Mouse (Mus musculus) heart, embryonic 12.5 days (tissue): ENCODE results near the gene Ugt1a9. TPM values are rescaled to one million over a fixed set of nuclear protein-coding genes. Genes with fewer than 3 reads are reported as not detected.
"Not testable (repeated sequence)": the region's sequence is repeated elsewhere in the genome, so short reads cannot be mapped to it uniquely, and the experiment has no call there.

Source experiments
- ATAC-seq: fragments of 200-750 bp; cut with Nextera tagmentation; 2 replicates; pipeline ENCODE4 v1.8.0; 2017; ENCODE audit warnings: moderate TSS enrichment, moderate library complexity; ENCODE audit not compliant: insufficient number of reproducible peaks, low FRiP score
- H3K27ac ChIP-seq: fragments of 300-500 bp; sonication (generic); 2 replicates; pipeline ENCODE4 v1.5.1; 2016; ENCODE audit warnings: mild to moderate bottlenecking, moderate library complexity; ENCODE audit not compliant: poor library complexity, severe bottlenecking
- H3K27me3 ChIP-seq: fragments of 300-500 bp; sonication (generic); replicated peaks from 2 replicates; pipeline ENCODE4 v1.6.1; 2016; ENCODE audit warnings: mild to moderate bottlenecking, moderate library complexity
- H3K36me3 ChIP-seq: fragments of 300-500 bp; sonication (generic); 2 replicates; pipeline ENCODE4 v1.6.1; 2016; ENCODE audit warnings: mild to moderate bottlenecking, moderate library complexity
- H3K4me1 ChIP-seq: fragments of 300-500 bp; sonication (generic); replicated peaks from 2 replicates; pipeline ENCODE4 v1.6.1; 2016; ENCODE audit warnings: mild to moderate bottlenecking
- H3K4me2 ChIP-seq: fragments of 300-500 bp; sonication (generic); 2 replicates; pipeline ENCODE4 v1.6.1; 2016; ENCODE audit warnings: mild to moderate bottlenecking, moderate library complexity
- H3K4me3 ChIP-seq: fragments of 300-500 bp; sonication (generic); 2 replicates; pipeline ENCODE4 v1.5.1; 2016; ENCODE audit warnings: mild to moderate bottlenecking
- H3K9ac ChIP-seq: fragments of 300-500 bp; sonication (generic); 2 replicates; pipeline ENCODE4 v1.6.1; 2016; ENCODE audit warnings: mild to moderate bottlenecking, moderate library complexity
- H3K9me3 ChIP-seq: fragments of 300-500 bp; sonication (generic); replicated peaks from 2 replicates; pipeline ENCODE4 v1.6.1; 2016; ENCODE audit warnings: mild to moderate bottlenecking, moderate library complexity
- WGBS: fragments of 180-500 bp; shearing (Covaris S2); methylation state at CpG from one replicate; pipeline ENCODE4 v1.1.7; 2016; 5-methylcytosine and 5-hydroxymethylcytosine counted together
- polyA plus RNA-seq: library from polyadenylated mRNA; unstranded; fragments of >200 nt; fragmentation: Nextera tagmentation; extraction: Ambion mirVana; gene quantifications from 2 replicates; pipeline ENCODE4 v1.2.1, GENCODE M21; 2016

Ugt1a9 gene
- polyA plus RNA-seq, 1 experiment from 2014 or later, result not detected

DNA sequence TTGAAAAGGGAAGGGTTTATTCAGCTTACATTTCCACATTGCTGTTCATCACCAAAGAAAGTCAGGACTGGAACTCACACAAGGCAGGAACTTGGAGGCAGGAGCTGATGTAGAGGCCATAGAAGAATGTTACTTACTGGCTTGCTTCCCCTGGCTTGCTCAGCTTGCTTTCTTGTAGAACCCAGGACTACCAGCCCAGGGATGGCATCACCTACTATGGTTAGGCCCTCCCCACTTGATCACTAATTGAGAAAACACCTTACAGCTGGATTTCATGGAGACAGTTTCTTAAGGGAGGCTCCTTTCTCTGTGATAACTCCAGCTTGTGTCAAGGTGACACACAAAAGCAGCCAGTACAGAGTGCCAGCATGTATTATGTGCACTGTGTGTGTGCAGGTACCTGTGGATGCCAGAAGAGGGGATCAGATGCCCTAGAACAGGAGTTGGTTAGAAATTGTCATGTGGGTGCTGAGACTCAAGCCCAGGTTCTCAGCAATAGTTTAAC, 152.5 kb downstream of the Ugt1a9 start:
- not testable (repeated sequence) for H3K9ac ChIP-seq, H3K4me1 ChIP-seq, H3K4me2 ChIP-seq, ATAC-seq, H3K27me3 ChIP-seq, H3K27ac ChIP-seq, H3K4me3 ChIP-seq, H3K36me3 ChIP-seq
- peaks cover 25% of the 10 kb centered on the region for H3K9me3 ChIP-seq

DNA sequence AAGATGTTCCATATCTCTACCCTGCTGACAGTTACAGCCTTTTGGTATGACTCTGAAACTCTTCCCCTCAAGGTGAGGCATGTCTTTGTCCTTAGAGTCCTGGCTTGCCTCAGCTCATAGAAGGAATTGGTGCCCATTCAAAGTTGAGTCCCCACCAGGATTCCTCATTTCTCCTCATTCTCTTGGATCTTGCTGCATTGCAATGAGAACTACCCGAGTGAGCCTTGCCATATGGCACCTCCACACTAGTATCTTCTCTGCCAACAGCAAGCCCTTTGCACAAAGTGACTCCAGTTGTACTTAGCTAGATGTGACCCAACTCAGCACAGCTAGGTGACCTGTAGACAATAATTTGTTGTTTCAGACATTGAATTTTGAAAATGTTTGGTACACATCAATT, 153.0 kb downstream of the Ugt1a9 start:
- ATAC-seq, result no peak
- Histone ChIP-seq H3K4me1 (no peaks in the 10 kb centered on the region), H3K9me3 (peaks cover 31% of the 10 kb centered on the region), H3K27ac (no peak overlapping the region), H3K4me2 (no peak overlapping the region), H3K9ac (no peak overlapping the region), H3K4me3 (no peak overlapping the region), H3K27me3 (no peaks in the 10 kb centered on the region), H3K36me3 (no peaks in the 10 kb centered on the region)
- 49% methylated on average over 1 of the region's 1 CpGs for WGBS

DNA sequence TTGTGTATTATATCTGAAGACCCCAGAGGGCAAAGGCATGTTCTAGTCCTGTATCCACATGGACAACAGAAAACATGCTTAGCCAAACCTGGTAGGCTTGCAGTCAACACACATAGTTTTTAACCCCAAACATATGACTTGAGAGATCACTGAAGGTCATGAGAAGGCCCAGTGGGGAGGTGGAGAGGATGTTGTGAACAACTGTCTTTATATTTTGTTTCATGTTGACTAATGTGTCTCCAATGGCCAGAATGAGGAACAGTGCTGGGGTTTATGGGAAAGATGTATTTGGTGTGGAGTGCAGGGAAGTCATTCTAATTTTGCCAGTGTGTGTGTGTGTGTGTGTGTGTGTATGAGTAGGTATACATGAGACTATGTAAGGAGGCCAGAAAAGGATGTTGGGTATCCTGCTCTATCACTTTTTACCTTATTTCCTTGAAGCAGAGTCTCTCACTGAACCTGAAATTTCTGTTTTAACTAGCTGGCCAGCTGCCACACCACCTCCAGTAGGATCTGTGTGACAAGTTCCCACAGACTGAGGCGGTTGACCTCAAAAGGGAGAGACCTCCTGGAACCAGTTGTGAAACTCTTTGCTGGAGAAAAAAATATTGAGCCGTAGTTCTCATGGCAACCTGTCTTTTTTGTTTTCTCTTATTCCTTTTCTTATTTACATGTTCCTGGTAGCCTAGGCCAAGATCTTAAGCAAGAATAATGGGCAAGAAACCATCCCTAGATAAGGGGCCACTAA, 153.6 kb downstream of the Ugt1a9 start:
- H3K4me2 ChIP-seq, result no peak overlapping the region
- no peak overlapping the region for H3K9ac ChIP-seq
- ATAC-seq, result no peak
- H3K9me3 ChIP-seq, result peaks cover 37% of the 10 kb centered on the region
- H3K27me3 ChIP-seq, result no peaks in the 10 kb centered on the region
- H3K4me3 ChIP-seq, result no peak overlapping the region
- WGBS, result 59% methylated on average over 2 of the region's 2 CpGs
- no peaks in the 10 kb centered on the region for H3K4me1 ChIP-seq
- H3K36me3 ChIP-seq, result no peaks in the 10 kb centered on the region
- no peak overlapping the region for H3K27ac ChIP-seq

DNA sequence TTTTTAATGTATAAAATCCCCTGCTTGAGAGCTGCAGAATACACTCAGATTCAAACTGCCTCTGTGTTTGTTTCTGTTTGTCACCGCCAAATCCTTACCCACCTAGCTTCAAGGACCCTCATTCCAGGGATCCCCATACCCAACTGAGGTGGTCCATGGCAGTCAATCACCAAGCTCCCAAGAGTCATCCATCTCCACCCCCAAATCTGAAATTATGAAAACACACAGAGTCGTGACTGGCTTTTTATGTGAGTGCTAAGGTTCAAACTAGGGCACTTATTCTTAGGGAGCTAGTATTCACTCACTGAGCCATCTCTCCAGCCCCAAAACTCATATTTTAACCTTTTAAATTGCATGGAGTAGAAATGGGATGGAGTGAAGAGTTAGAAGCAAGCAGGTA, 154.7 kb downstream of the Ugt1a9 start:
- H3K4me1 ChIP-seq, H3K4me3 ChIP-seq, ATAC-seq, H3K27me3 ChIP-seq, H3K27ac ChIP-seq, H3K36me3 ChIP-seq, H3K9ac ChIP-seq, H3K4me2 ChIP-seq: not testable (repeated sequence)
- H3K9me3 ChIP-seq, result peaks cover 48% of the 10 kb centered on the region
- WGBS, result 26% methylated on average over 2 of the region's 2 CpGs

DNA sequence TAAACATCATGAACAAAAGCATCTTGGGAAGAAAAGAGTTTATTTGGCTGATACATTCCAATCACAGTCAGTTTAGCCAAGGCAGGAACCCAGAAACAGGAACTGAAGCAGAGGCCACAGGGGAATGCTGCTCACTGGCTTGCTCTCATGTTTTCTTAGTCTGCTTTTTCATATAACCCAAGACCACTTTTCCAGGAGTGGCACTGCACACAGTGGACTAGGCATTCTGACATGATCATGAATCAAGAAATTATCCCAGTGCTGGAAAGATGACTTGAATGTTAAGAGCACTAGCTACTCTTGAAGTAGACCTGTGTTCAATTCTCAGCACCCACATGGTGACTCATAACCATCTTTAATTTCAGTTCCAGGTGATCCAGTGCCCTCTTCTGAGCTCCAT, 155.1 kb downstream of the Ugt1a9 start:
- Histone ChIP-seq H3K4me3 (no peak overlapping the region), H3K9ac (no peak overlapping the region), H3K27ac (no peak overlapping the region), H3K4me1 (no peaks in the 10 kb centered on the region), H3K9me3 (peaks cover 52% of the 10 kb centered on the region), H3K36me3 (no peaks in the 10 kb centered on the region), H3K4me2 (no peak overlapping the region), H3K27me3 (no peaks in the 10 kb centered on the region)
- ATAC-seq, result no peak

DNA sequence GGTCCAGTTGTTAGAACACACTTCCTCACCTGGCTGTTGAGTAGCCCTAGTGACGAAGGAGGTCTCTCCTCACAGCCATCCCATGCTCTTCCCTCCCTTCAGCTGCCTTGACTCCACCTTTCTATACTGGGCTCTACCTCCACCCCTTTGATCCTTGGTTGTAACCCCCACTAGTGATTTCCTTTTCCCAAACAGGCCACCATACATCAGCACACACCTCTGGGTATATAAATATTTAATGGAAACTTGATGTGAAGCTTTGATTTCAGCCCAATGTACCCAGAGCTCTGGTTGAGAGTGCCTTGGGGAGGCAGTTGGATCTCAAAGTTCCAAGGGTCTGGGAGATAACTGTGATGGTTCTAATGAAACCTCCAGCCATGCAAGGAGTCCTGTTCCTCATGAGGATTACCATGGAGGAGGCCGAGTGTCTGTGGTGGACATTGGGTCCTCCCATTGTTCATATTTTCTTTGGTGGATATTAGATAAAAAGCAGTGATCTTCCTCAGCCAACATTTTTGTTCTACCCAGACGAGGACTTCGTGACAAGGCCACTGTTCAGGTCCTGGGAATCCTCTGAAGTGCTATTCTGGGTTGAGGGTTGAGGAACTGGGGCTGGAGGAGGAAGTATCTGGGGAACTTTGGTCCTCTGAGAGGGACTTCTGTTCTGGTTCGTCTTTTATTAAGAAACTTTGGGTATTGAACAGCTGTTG, 156.2 kb downstream of the Ugt1a9 start, which contains the start of gene Mroh2a:
TSS of gene Mroh2a (plus strand) at position 317 of the 710 bp plus-strand sequence.
- ATAC-seq, result 0 out of 2 replicates have a peak, but pooled peaks have one; percentile 1
- Histone ChIP-seq H3K27ac (no peak within 1 kb of the TSS), H3K9ac (no peak within 1 kb of the TSS), H3K4me3 (no peak within 1 kb of the TSS), H3K4me2 (no peak within 1 kb of the TSS), H3K4me1 (no peaks in the 10 kb centered on the region), H3K9me3 (peaks cover 63% of the 10 kb centered on the region), H3K27me3 (no peaks in the 10 kb centered on the region), H3K36me3 (no peaks in the 10 kb centered on the region)
- WGBS, result 46% methylated on average over 5 of the region's 5 CpGs

DNA sequence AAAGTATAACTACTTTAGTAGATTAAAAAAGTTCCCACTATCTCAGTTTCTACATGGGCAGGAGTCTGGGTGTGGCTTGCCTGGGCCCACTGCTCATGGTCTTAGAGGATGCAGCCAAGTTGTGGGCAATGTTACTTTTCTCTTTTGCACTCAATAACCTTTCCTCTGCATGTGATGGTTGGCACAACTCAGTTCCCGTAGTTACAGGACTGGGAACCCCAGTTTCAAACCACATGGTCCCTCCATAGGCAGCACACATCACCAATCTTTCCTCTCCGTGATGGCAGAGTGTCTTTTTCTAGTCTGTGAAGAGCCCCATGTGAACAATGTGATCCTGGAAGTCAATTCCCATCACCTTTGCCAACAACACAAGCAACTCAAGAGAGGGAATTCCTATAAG, 156.9 kb downstream of the Ugt1a9 start:
- no peak overlapping the region for H3K9ac ChIP-seq
- H3K36me3 ChIP-seq, result no peaks in the 10 kb centered on the region
- WGBS, result 48% methylated on average over 2 of the region's 2 CpGs
- no peak overlapping the region for H3K4me3 ChIP-seq
- no peak overlapping the region for H3K27ac ChIP-seq
- H3K9me3 ChIP-seq, result peaks cover 70% of the 10 kb centered on the region
- no peaks in the 10 kb centered on the region for H3K4me1 ChIP-seq
- no peaks in the 10 kb centered on the region for H3K27me3 ChIP-seq
- no peak for ATAC-seq
- no peak overlapping the region for H3K4me2 ChIP-seq

DNA sequence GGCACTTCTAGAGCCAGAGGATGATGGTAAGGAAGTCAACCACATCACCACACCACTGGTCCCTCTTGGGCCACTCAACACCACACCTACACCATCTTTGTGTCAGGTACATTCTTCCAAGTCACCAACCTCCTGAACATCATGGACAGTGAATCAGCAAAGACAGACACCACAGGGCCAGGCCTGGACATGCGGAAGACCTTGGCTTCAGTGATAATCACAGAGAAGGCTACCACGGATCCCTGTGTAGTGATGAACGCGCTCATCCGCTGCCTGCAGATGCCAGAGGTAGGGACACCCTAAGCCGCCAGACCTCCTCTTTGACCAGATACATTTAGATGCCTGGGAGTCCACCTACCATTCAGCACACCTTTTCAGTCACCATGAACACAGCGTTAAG, 157.5 kb downstream of the Ugt1a9 start:
- Histone ChIP-seq H3K4me3 (no peak overlapping the region), H3K27me3 (no peaks in the 10 kb centered on the region), H3K4me1 (no peaks in the 10 kb centered on the region), H3K36me3 (no peaks in the 10 kb centered on the region), H3K27ac (no peak overlapping the region), H3K4me2 (no peak overlapping the region), H3K9me3 (peaks cover 76% of the 10 kb centered on the region), H3K9ac (no peak overlapping the region)
- 62% methylated on average over 7 of the region's 7 CpGs for WGBS
- no peak for ATAC-seq

DNA sequence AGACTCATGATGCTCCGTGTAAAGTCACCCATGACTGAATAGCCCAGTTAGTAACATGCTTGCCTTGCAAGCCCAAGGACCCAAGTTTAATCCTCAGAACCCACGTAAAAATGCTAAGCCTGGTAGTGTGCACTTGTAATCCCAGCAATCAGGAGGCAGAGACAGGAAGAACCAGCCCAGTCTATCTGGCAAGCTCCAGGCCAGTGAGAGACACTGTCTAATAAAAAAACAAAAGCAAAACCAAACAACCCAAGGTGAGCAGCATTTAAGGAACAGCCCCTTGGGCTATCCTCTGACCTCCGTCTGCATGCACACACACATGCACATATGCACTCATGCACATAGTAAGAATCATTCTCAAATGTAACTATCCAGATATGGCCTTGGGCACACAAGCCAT, 159.0 kb downstream of the Ugt1a9 start:
- no peak overlapping the region for H3K4me3 ChIP-seq
- H3K9me3 ChIP-seq, result peaks cover 91% of the 10 kb centered on the region
- WGBS, result 69% methylated on average over 3 of the region's 3 CpGs
- H3K4me1 ChIP-seq, result no peaks in the 10 kb centered on the region
- ATAC-seq, result no peak
- no peak overlapping the region for H3K27ac ChIP-seq
- H3K9ac ChIP-seq, result no peak overlapping the region
- no peak overlapping the region for H3K4me2 ChIP-seq
- H3K27me3 ChIP-seq, result no peaks in the 10 kb centered on the region
- no peaks in the 10 kb centered on the region for H3K36me3 ChIP-seq

DNA sequence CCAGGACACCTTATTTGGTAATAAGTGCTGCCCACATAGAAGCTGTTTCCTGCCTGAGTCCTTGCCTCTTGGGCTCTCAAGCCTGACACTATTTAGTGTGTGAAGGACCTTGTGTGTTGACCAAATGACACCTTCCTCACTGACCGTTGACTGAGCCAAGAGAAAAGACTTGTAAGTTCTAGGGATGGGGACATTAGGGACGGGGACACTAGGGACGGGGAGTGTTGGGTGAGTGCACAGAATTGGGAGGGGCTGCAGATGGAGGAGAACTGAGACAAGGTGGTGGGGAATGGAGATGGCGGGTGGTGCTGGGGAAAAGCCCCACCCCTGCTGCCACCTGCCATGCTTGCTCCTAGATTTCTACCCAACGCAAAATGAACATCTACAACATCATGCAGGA, 159.4 kb downstream of the Ugt1a9 start:
- WGBS, result 72% methylated on average over 5 of the region's 5 CpGs
- ATAC-seq, result no peak
- H3K36me3 ChIP-seq, result no peaks in the 10 kb centered on the region
- H3K4me2 ChIP-seq, result no peak overlapping the region
- H3K27ac ChIP-seq, result no peak overlapping the region
- H3K27me3 ChIP-seq, result no peaks in the 10 kb centered on the region
- H3K9ac ChIP-seq, result no peak overlapping the region
- H3K9me3 ChIP-seq, result peaks cover 95% of the 10 kb centered on the region
- no peaks in the 10 kb centered on the region for H3K4me1 ChIP-seq
- no peak overlapping the region for H3K4me3 ChIP-seq

DNA sequence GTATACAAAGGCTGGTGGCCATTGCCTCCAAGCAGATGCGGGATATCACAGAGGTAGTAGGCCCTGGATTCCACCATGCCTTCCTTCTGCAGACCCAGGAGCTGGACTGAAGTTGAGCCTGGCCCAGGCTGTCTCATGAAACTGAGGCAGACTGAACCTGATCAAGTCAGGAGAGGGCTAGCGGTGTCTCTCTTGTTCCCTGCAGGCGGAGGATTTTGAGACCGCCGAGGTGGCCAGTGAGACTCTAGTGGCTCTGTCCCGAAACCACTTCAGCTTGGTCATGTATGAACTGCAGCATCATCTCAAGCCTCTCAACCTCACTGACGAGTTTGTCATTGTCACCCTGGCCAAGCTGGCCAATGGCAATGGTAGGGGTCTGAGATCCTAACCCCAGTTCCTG, 159.8 kb downstream of the Ugt1a9 start:
- Histone ChIP-seq H3K27ac (no peak overlapping the region), H3K4me1 (no peaks in the 10 kb centered on the region), H3K4me3 (no peak overlapping the region), H3K4me2 (no peak overlapping the region), H3K36me3 (no peaks in the 10 kb centered on the region), H3K9ac (no peak overlapping the region), H3K9me3 (peaks cover 97% of the 10 kb centered on the region), H3K27me3 (no peaks in the 10 kb centered on the region)
- ATAC-seq, result no peak
- 67% methylated on average over 7 of the region's 7 CpGs for WGBS
